Mouse (Mus musculus): ENCODE results near the gene Rcn1. TPM values are rescaled to one million over a fixed set of nuclear protein-coding genes. Genes with fewer than 3 reads are reported as not detected.

The Rcn1 gene
- total RNA-seq, 2 experiments from 2014 or later, result 3.4 to 8.2 TPM

- no peak for ATAC-seq (replicated peaks; ENCODE audit: low FRiP score, poor library complexity, severe bottlenecking)
These were observed 1.5 kb downstream of the Rcn1 start for GRCm38 (mm10) chr2:105397446-105398211.

- no peak for ATAC-seq (replicated peaks; ENCODE audit: low FRiP score, poor library complexity, severe bottlenecking)
These were observed 3.1 kb downstream of the Rcn1 start for GRCm38 (mm10) chr2:105396066-105396465.

- no peak for ATAC-seq (replicated peaks; ENCODE audit: low FRiP score, poor library complexity, severe bottlenecking)
These were observed 4.7 kb downstream of the Rcn1 start for GRCm38 (mm10) chr2:105394375-105394774.

GRCm38 (mm10) chr2:105392514-105392913 is 6.6 kb downstream of the Rcn1 start:
- ATAC-seq (replicated peaks; ENCODE audit: low FRiP score, poor library complexity, severe bottlenecking), result no peak

GRCm38 (mm10) chr2:105391414-105391784 is 7.7 kb downstream of the Rcn1 start:
- no peak for ATAC-seq (replicated peaks; ENCODE audit: low FRiP score, poor library complexity, severe bottlenecking)

GRCm38 (mm10) chr2:105390653-105391413 is 8.3 kb downstream of the Rcn1 start:
- ATAC-seq (replicated peaks; ENCODE audit: low FRiP score, poor library complexity, severe bottlenecking), result no peak

GRCm38 (mm10) chr2:105389007-105389890 is 9.9 kb downstream of the Rcn1 start:
- ATAC-seq (replicated peaks; ENCODE audit: low FRiP score, poor library complexity, severe bottlenecking), result no peak

- no peak for ATAC-seq (replicated peaks; ENCODE audit: low FRiP score, poor library complexity, severe bottlenecking)
These were observed 12.7 kb downstream of the Rcn1 start for GRCm38 (mm10) chr2:105386418-105386817.

- ATAC-seq (replicated peaks; ENCODE audit: low FRiP score, poor library complexity, severe bottlenecking), result no peak
These were observed 14.1 kb downstream of the Rcn1 start for GRCm38 (mm10) chr2:105384998-105385397.

GRCm38 (mm10) chr2:105383063-105383462 is 16.1 kb downstream of the Rcn1 start:
- ATAC-seq (replicated peaks; ENCODE audit: low FRiP score, poor library complexity, severe bottlenecking), result no peak

GRCm38 (mm10) chr2:105380757-105381319 is 18.3 kb downstream of the Rcn1 start:
- ATAC-seq (replicated peaks; ENCODE audit: low FRiP score, poor library complexity, severe bottlenecking), result no peak

GRCm38 (mm10) chr2:105379682-105380081 is 19.4 kb downstream of the Rcn1 start:
- no peak for ATAC-seq (replicated peaks; ENCODE audit: low FRiP score, poor library complexity, severe bottlenecking)

- ATAC-seq (replicated peaks; ENCODE audit: low FRiP score, poor library complexity, severe bottlenecking), result no peak
These were observed 23.4 kb downstream of the Rcn1 start for GRCm38 (mm10) chr2:105375705-105376104.

GRCm38 (mm10) chr2:105375261-105375660 is 23.9 kb downstream of the Rcn1 start:
- no peak for ATAC-seq (replicated peaks; ENCODE audit: low FRiP score, poor library complexity, severe bottlenecking)

GRCm38 (mm10) chr2:105373658-105374057 is 25.5 kb downstream of the Rcn1 start:
- ATAC-seq (replicated peaks; ENCODE audit: low FRiP score, poor library complexity, severe bottlenecking), result no peak

- ATAC-seq (replicated peaks; ENCODE audit: low FRiP score, poor library complexity, severe bottlenecking), result no peak
These were observed 26.4 kb downstream of the Rcn1 start for GRCm38 (mm10) chr2:105372727-105373126.

GRCm38 (mm10) chr2:105372156-105372555 is 27.0 kb downstream of the Rcn1 start:
- ATAC-seq (replicated peaks; ENCODE audit: low FRiP score, poor library complexity, severe bottlenecking), result no peak

GRCm38 (mm10) chr2:105370698-105371097 is 28.4 kb downstream of the Rcn1 start:
- ATAC-seq (replicated peaks; ENCODE audit: low FRiP score, poor library complexity, severe bottlenecking), result no peak

- ATAC-seq (replicated peaks; ENCODE audit: low FRiP score, poor library complexity, severe bottlenecking), result no peak
These were observed 28.9 kb downstream of the Rcn1 start for GRCm38 (mm10) chr2:105370240-105370639.

- no peak for ATAC-seq (replicated peaks; ENCODE audit: low FRiP score, poor library complexity, severe bottlenecking)
These were observed 31.5 kb downstream of the Rcn1 start for GRCm38 (mm10) chr2:105367623-105368022.

Measured in erythroid progenitor cell, adult 5-6 weeks (primary cell).